Mouse (Mus musculus): ENCODE measurements around the gene Gm18596. TPM values are rescaled to one million over a fixed set of nuclear protein-coding genes. Genes with fewer than 3 reads are reported as not detected.
"Not testable (repeated sequence)": the region's sequence is repeated elsewhere in the genome, so short reads cannot be mapped to it uniquely, and the experiment has no call there.

Gene Gm18596
- total RNA-seq, 2 experiments from 2014 or later: not detected

DNA sequence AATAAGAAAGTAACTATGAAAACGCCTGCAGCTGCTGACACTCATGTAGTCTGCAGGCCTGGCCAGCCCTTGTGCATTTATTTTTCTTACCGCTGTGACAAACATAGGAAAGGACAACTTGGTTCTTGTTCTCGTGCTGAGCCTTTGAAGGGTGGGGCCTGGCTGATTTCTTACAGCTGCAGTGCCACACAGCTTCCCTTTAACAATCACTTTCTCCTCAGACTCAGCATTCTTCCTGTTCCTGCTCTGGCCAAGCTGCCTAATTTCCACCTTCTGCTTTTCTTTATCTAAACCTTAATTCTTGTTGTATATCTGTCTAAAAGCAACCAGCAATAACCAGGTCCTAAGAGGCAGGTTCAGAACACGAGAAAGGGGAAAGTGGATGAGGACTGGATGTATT, 28.7 kb downstream of the Gm18596 start:
- DNase-seq: no peak
- intact Hi-C loops (cut with DNase I): no loop called here

DNA sequence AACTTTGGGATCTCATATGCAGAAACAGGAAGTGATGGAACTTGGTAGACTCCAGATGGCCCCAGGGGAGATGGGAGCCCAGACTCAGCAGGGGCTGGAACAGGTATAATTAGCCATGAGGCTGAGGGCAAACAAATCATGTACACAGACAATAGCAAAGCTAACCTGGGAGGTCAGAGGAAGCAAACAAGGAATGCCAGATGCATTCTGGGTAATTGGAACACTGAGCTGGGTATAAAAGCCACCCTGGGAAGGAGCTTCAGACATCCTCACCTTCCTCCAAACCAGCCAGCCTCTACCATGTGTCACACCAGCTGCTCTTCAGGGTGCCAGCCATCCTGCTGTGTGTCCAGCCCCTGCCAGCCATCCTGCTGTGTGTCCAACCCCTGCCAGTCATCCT, 31.3 kb downstream of the Gm18596 start, which contains the start of gene Gm10024:
Gene Gm10024 (plus strand): TSS at position 301 of the 400 bp plus-strand sequence.
- intact Hi-C loops (cut with DNase I); DNase-seq: not testable (repeated sequence)

DNA sequence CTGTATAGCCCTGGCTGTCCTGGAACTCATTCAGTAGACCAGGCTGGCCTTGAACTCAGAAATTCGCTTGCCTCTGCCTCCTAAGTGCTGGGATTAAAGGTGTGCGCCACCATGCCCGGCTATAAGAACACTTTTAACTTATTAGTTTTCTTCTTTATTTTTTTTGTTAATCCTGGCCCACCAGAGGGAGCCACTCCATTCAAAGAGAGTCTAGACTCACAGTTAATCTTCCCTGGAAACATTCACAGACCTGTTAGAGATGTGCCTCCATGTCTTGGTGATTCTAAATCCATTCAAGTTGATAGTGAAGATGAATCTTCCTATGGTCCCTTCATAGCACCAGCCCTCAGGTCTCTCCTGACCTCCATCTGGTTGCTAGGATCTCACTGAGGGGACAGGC, 32.6 kb downstream of the Gm18596 start:
- DNase-seq: no peak
- intact Hi-C loops (cut with DNase I): no loop called here

DNA sequence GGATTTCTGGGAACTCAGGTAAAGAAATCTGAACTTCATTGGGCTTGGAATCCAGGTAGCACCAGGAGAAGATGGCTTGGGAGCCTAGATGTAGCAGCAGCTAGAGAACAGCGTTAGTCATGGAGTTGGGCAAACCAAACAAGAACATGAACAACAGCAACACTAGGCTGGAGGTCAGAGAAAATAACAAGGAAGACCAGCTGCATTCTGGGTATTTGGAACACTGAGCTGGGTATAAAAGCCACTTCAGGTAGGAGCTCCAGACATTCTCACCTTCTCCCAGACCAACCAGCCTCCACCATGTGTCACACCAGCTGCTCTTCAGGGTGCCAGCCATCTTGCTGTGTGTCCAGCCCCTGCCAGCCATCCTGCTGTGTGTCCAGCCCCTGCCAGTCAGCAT, 36.1 kb downstream of the Gm18596 start, which contains the start of gene Gm10272:
Gene Gm10272 (plus strand): TSS at position 301 of the 400 bp plus-strand sequence.
- intact Hi-C loops (cut with DNase I): no loop called here
- DNase-seq: no peak

DNA sequence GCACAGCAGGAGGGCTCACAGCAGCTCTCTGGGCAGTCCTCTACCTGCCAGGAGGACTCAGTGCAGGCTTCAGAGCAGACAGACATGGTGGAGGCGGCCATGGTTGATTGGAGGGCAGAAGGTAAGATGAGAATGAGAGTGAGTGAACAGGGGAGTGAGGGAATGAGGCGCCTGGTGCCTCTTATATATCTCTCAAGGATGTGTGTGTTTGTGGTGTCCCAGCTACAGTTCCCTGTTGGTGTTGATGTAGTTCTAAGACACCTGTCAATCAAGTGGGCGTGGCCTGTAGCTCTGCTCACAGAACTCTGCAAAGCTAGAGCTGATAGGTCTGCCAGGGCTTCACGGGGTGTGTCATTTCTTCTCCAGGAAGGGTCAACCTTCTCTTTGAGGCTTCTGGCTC, 45.3 kb downstream of the Gm18596 start, which contains the start of gene Gm9508:
Gene Gm9508 (minus strand): TSS at position 101 of the 400 bp plus-strand sequence.
- intact Hi-C loops (cut with DNase I): no loop called here
- DNase-seq: no peak

Other genes starting within 250 kb of the Gm18596 start
- gene Fam207a, start 226.9 kb downstream of the Gm18596 start, total RNA-seq (2021): 10 to 100 TPM; 29.0 to 30.1 TPM
- 1 to 10 TPM; 1.7 to 2.2 TPM for gene Itgb2, start 212.4 kb downstream of the Gm18596 start, total RNA-seq (2021)
- 10 to 100 TPM; 54.7 to 62.7 TPM for gene Pttg1ip, start 160.9 kb downstream of the Gm18596 start, total RNA-seq (2021)
- gene Sumo3, start 136.5 kb downstream of the Gm18596 start, total RNA-seq (2021): 100 to 1,000 TPM; 175 to 189 TPM
- gene Gm49325, start 136.4 kb downstream of the Gm18596 start, total RNA-seq (2021): 10 to 100 TPM in 1 of 2 experiments, not detected in 1; 21.0 TPM
- gene Ube2g2, start 120.4 kb downstream of the Gm18596 start, total RNA-seq (2021): 10 to 100 TPM; 45.1 to 47.6 TPM
- not detected for gene Tspear, start 56.1 kb downstream of the Gm18596 start, total RNA-seq (2021)
- gene Gm19402, start 51.9 kb downstream of the Gm18596 start, total RNA-seq (2021): not detected
- not detected for gene Gm9508, start 45.4 kb downstream of the Gm18596 start, total RNA-seq (2021)
- not detected for gene Gm10272, start 36.0 kb downstream of the Gm18596 start, total RNA-seq (2021)
- gene Gm10024, start 31.2 kb downstream of the Gm18596 start, total RNA-seq (2021): not detected
- gene Gm10142, start 26.8 kb downstream of the Gm18596 start, total RNA-seq (2021): not detected
- gene Krtap12-1, start 22.0 kb downstream of the Gm18596 start, total RNA-seq (2021): not detected
- gene Gm10100, start 16.2 kb downstream of the Gm18596 start, total RNA-seq (2021): not detected
- gene Gm9736, start 8.7 kb upstream of the Gm18596 start, total RNA-seq (2021): not detected
- not detected for gene Gm3233, start 17.0 kb upstream of the Gm18596 start, total RNA-seq (2021)
- not detected for gene Gm3238, start 28.7 kb upstream of the Gm18596 start, total RNA-seq (2021)
- gene Gm7138, start 34.3 kb upstream of the Gm18596 start, total RNA-seq (2021): not detected
- gene Gm3250, start 39.9 kb upstream of the Gm18596 start, total RNA-seq (2021): not detected
- gene Gm7137, start 45.6 kb upstream of the Gm18596 start, total RNA-seq (2021): not detected
- not detected for gene Gm9639, start 52.4 kb upstream of the Gm18596 start, total RNA-seq (2021)
- not detected for gene Gm19668, start 56.5 kb upstream of the Gm18596 start, total RNA-seq (2021)
- not detected for gene Gm9507, start 69.2 kb upstream of the Gm18596 start, total RNA-seq (2021)
- not detected for gene Gm2696, start 72.0 kb upstream of the Gm18596 start, total RNA-seq (2021)
- not detected for gene Krtap10-4, start 84.5 kb upstream of the Gm18596 start, total RNA-seq (2021)
- not detected for gene Krtap10-10, start 93.3 kb upstream of the Gm18596 start, total RNA-seq (2021)
- gene Gm36176, start 104.2 kb upstream of the Gm18596 start, total RNA-seq (2021): not detected
- gene Gm10318, start 110.2 kb upstream of the Gm18596 start, total RNA-seq (2021): not detected
- not detected for gene Gm3285, start 119.3 kb upstream of the Gm18596 start, total RNA-seq (2021)
- gene Lrrc3, start 159.9 kb upstream of the Gm18596 start, total RNA-seq (2021): 10 to 100 TPM; 38.5 to 39.1 TPM
- gene Trpm2, start 227.9 kb upstream of the Gm18596 start, total RNA-seq (2021): 10 to 100 TPM; 14.1 to 22.9 TPM
- gene 1810043G02Rik, start 235.9 kb upstream of the Gm18596 start, total RNA-seq (2021): 10 to 100 TPM; 28.9 to 35.3 TPM

Data from left cerebral cortex, postnatal 4 days (tissue).